Mouse (Mus musculus): ENCODE data around the gene Zfp934. TPM values are rescaled to one million over a fixed set of nuclear protein-coding genes. Genes with fewer than 3 reads are reported as not detected.
A peak's percentile ranks its signal among the peaks of the same experiment; 100 is the strongest.
"Not testable (repeated sequence)": the region's sequence is repeated elsewhere in the genome, so short reads cannot be mapped to it uniquely, and the experiment has no call there.

Gene Zfp934
- polyA plus RNA-seq, 1 experiment from 2014 or later, result 11.3 TPM

- WGBS, result 2% methylated on average over 27 of the region's 28 CpGs
- Histone ChIP-seq H3K4me2 (ENCODE audit: low read length) (peak within 1 kb of the TSS; percentile 44), H3K27ac (ENCODE audit: low read length) (peak within 1 kb of the TSS; percentile 48), H3K4me3 (ENCODE audit: low read depth, low read length) (peak within 1 kb of the TSS; percentile 64), H3K9ac (ENCODE audit: low read depth, low read length) (peak within 1 kb of the TSS; percentile 78)
- not testable (repeated sequence) for H3K27me3 ChIP-seq (ENCODE audit: control insufficient read depth, insufficient read depth, low read depth, low read length); H3K36me3 ChIP-seq (ENCODE audit: control insufficient read depth, insufficient read depth, low read length); H3K9me3 ChIP-seq (replicated peaks; ENCODE audit: control insufficient read depth, low read length, poor library complexity, severe bottlenecking); H3K4me1 ChIP-seq (ENCODE audit: control insufficient read depth, insufficient read depth, low read length)
- ATAC-seq, result peak; percentile 100
Measured at GRCm38 (mm10) chr13:62466424-62467334, 104.3 kb downstream of the Zfp934 start, which contains the start of gene Gm49359. Gene Gm49359, minus strand, starts transcription at chr13:62466832.

Small RNAs within 50 kb of the gene (microRNA-seq; reads per million reads assigned to microRNA genes)
- not detected for gene Gm22256

Other genes with a start within 250 kb of the Zfp934 start
- 2.2 and 3.1 TPM in 2 replicates for gene Gm3604, start 188.0 kb downstream of the Zfp934 start, polyA plus RNA-seq (2015; fragmentation: Nextera tagmentation; extraction: Ambion mirVana)
- gene Gm49359, start 104.4 kb downstream of the Zfp934 start, polyA plus RNA-seq (2015; fragmentation: Nextera tagmentation; extraction: Ambion mirVana), result 16.7 and 17.5 TPM in 2 replicates
- not detected in 2 replicates for gene Zfp935, start 12.7 kb downstream of the Zfp934 start, polyA plus RNA-seq (2015; fragmentation: Nextera tagmentation; extraction: Ambion mirVana)
- gene 6720489N17Rik, start 53.0 kb upstream of the Zfp934 start, polyA plus RNA-seq (2015; fragmentation: Nextera tagmentation; extraction: Ambion mirVana), result 7.5 and 9.6 TPM in 2 replicates
- gene Platr25, start 189.5 kb upstream of the Zfp934 start, polyA plus RNA-seq (2015; fragmentation: Nextera tagmentation; extraction: Ambion mirVana), result 35.9 and 37.9 TPM in 2 replicates
- 10.3 and 12.7 TPM in 2 replicates for gene Gm5141, start 214.6 kb upstream of the Zfp934 start, polyA plus RNA-seq (2015; fragmentation: Nextera tagmentation; extraction: Ambion mirVana)